In genomic region chr6:117841511-117841955, GRCm38 (mm10) we compare ENCODE assay signal across 7 mouse cellular contexts. TPM values are rescaled to one million over a fixed set of nuclear protein-coding genes. Genes with fewer than 3 reads are reported as not detected.
DNase-seq lines count a peak whose midpoint lies in the region; ATAC-seq and TF ChIP-seq lines count a peak whose summit lies in the region.

No protein-coding gene starts in this region.

- H3K4me2 ChIP-seq in lung, embryonic 16.5 days (ENCODE audit: low read depth, low read length) = peak overlapping the region; percentile 70
- peak overlapping the region; percentile 75 for H3K4me2 ChIP-seq in embryonic facial prominence, embryonic 15.5 days (replicated peaks)
- H3K4me2 ChIP-seq in intestine, postnatal 0 days (replicated peaks; ENCODE audit: low read depth) = peak overlapping the region; percentile 88
- peak overlapping the region; percentile 65 for H3K4me2 ChIP-seq in stomach, embryonic 14.5 days (replicated peaks; ENCODE audit: low read depth, low read length)

- H3K4me1 ChIP-seq in lung, embryonic 16.5 days (replicated peaks; ENCODE audit: control insufficient read depth, insufficient read depth, low read length) = peaks cover 19% of the 10 kb centered on the region
- H3K4me1 ChIP-seq in embryonic facial prominence, embryonic 15.5 days = peaks cover 12% of the 10 kb centered on the region
- H3K4me1 ChIP-seq in intestine, postnatal 0 days (replicated peaks; ENCODE audit: control insufficient read depth, insufficient read depth, low read length) = no peaks in the 10 kb centered on the region
- H3K4me1 ChIP-seq in stomach, embryonic 14.5 days (ENCODE audit: control insufficient read depth, insufficient read depth, low read length) = peaks cover 4% of the 10 kb centered on the region; the same call in 1 of the 2 replicates

- peak overlapping the region; percentile 99 for H3K4me3 ChIP-seq in lung, embryonic 16.5 days (ENCODE audit: low read length)
- H3K4me3 ChIP-seq in embryonic facial prominence, embryonic 15.5 days (replicated peaks) = peak overlapping the region; percentile 88
- H3K4me3 ChIP-seq in intestine, postnatal 0 days (ENCODE audit: low read depth, low read length) = peak overlapping the region; percentile 98
- peak overlapping the region; percentile 66 for H3K4me3 ChIP-seq in stomach, embryonic 14.5 days (ENCODE audit: low read depth, low read length)

- 2% methylated on average over 12 of the region's 12 CpGs for WGBS in lung, embryonic 16.5 days
- WGBS in embryonic facial prominence, embryonic 15.5 days = 5% methylated on average over 12 of the region's 12 CpGs
- WGBS in intestine, postnatal 0 days = 5% methylated on average over 12 of the region's 12 CpGs
- 10% methylated on average over 12 of the region's 12 CpGs for WGBS in stomach, embryonic 14.5 days

- ATAC-seq in lung, embryonic 16.5 days (ENCODE audit: low read depth) = no peak
- ATAC-seq in embryonic facial prominence, embryonic 15.5 days (ENCODE audit: insufficient number of reproducible peaks, low FRiP score, low TSS enrichment, low read depth) = no peak
- no peak for ATAC-seq in intestine, postnatal 0 days
- ATAC-seq in stomach, embryonic 14.5 days (ENCODE audit: insufficient number of reproducible peaks, insufficient read depth, low FRiP score, low read depth) = no peak

- DNase-seq in lung, postnatal 14 days = no peak
- no peak for DNase-seq in cerebellum, adult 8-10 months
- DNase-seq in layer of hippocampus, postnatal 36 days = no peak

- H3K27ac ChIP-seq in lung, embryonic 16.5 days (ENCODE audit: low read length) = peak overlapping the region; percentile 98
- H3K27ac ChIP-seq in embryonic facial prominence, embryonic 15.5 days (replicated peaks) = peak overlapping the region; percentile 94
- peak overlapping the region; percentile 89 for H3K27ac ChIP-seq in intestine, postnatal 0 days (ENCODE audit: low read depth, low read length)
- peak overlapping the region; percentile 76 for H3K27ac ChIP-seq in stomach, embryonic 14.5 days (ENCODE audit: low read length)

- H3K36me3 ChIP-seq in lung, embryonic 16.5 days (ENCODE audit: control insufficient read depth, insufficient read depth, low read length) = peaks cover 24% of the 10 kb centered on the region
- H3K36me3 ChIP-seq in embryonic facial prominence, embryonic 15.5 days = peaks cover 35% of the 10 kb centered on the region
- peaks cover 24% of the 10 kb centered on the region for H3K36me3 ChIP-seq in intestine, postnatal 0 days (ENCODE audit: control insufficient read depth, insufficient read depth)
- peaks cover 34% of the 10 kb centered on the region for H3K36me3 ChIP-seq in stomach, embryonic 14.5 days (ENCODE audit: control insufficient read depth, insufficient read depth, low read length)

- H3K9ac ChIP-seq in lung, embryonic 16.5 days (ENCODE audit: low read length) = peak overlapping the region; percentile 100
- H3K9ac ChIP-seq in embryonic facial prominence, embryonic 15.5 days = peak overlapping the region; percentile 95
- H3K9ac ChIP-seq in intestine, postnatal 0 days (ENCODE audit: low read depth, low read length) = peak overlapping the region; percentile 91
- H3K9ac ChIP-seq in stomach, embryonic 14.5 days (replicated peaks; ENCODE audit: low read depth, low read length) = peak overlapping the region; percentile 79

- no peaks in the 10 kb centered on the region for H3K9me3 ChIP-seq in lung, embryonic 16.5 days (ENCODE audit: control insufficient read depth, low read length)
- no peaks in the 10 kb centered on the region for H3K9me3 ChIP-seq in embryonic facial prominence, embryonic 15.5 days (replicated peaks)
- H3K9me3 ChIP-seq in intestine, postnatal 0 days (ENCODE audit: control insufficient read depth) = no peaks in the 10 kb centered on the region
- no peaks in the 10 kb centered on the region for H3K9me3 ChIP-seq in stomach, embryonic 14.5 days (ENCODE audit: control insufficient read depth, low read depth, low read length)

- no peaks in the 10 kb centered on the region for H3K27me3 ChIP-seq in lung, embryonic 16.5 days (ENCODE audit: control insufficient read depth, insufficient read depth, low read depth, low read length)
- H3K27me3 ChIP-seq in embryonic facial prominence, embryonic 15.5 days = no peaks in the 10 kb centered on the region
- H3K27me3 ChIP-seq in intestine, postnatal 0 days (replicated peaks; ENCODE audit: control insufficient read depth, insufficient read depth, low read length) = no peaks in the 10 kb centered on the region
- H3K27me3 ChIP-seq in stomach, embryonic 14.5 days (ENCODE audit: control insufficient read depth, insufficient read depth, low read length) = no peaks in the 10 kb centered on the region

- no peak for TF ChIP-seq CTCF in intestine, postnatal 0 days (IDR thresholded peaks at IDR 0.05; ENCODE audit: low read depth)

RNA-seq across cellular contexts. Expression of gene Zfp637, which starts 0.6 kb away (rescaled TPM):
- polyA plus RNA-seq in lung, embryonic 16.5 days (2015; fragmentation: Nextera tagmentation; extraction: Ambion mirVana) = 132 TPM in 2 replicates
- polyA plus RNA-seq in embryonic facial prominence, embryonic 15.5 days (2015; fragmentation: Nextera tagmentation; extraction: Ambion mirVana) = 123 TPM in 2 replicates
- polyA plus RNA-seq in intestine, postnatal 0 days (2015; fragmentation: Nextera tagmentation; extraction: Ambion mirVana) = 46.1 and 51.3 TPM in 2 replicates
- 126 and 141 TPM in 2 replicates for polyA plus RNA-seq in stomach, embryonic 14.5 days (2014; fragmentation: Nextera tagmentation; extraction: Ambion mirVana)
- 10 to 100 TPM; 47.8 to 51.9 TPM for total RNA-seq in layer of hippocampus, postnatal 36 days (2021)

RNA-seq across cellular contexts. Expression of gene Zfp239, which starts 20.4 kb away (rescaled TPM):
- polyA plus RNA-seq in lung, embryonic 16.5 days (2015; fragmentation: Nextera tagmentation; extraction: Ambion mirVana) = 5.9 and 7.5 TPM in 2 replicates
- 7.6 and 9.8 TPM in 2 replicates for polyA plus RNA-seq in embryonic facial prominence, embryonic 15.5 days (2015; fragmentation: Nextera tagmentation; extraction: Ambion mirVana)
- polyA plus RNA-seq in intestine, postnatal 0 days (2015; fragmentation: Nextera tagmentation; extraction: Ambion mirVana) = 2.9 and 3.1 TPM in 2 replicates
- polyA plus RNA-seq in stomach, embryonic 14.5 days (2014; fragmentation: Nextera tagmentation; extraction: Ambion mirVana) = 7.1 and 7.6 TPM in 2 replicates
- total RNA-seq in layer of hippocampus, postnatal 36 days (2021) = 10 to 100 TPM; 30.9 to 37.9 TPM

RNA-seq across cellular contexts. Expression of gene Hnrnpf, which starts 58.6 kb away (rescaled TPM):
- 702 and 720 TPM in 2 replicates for polyA plus RNA-seq in lung, embryonic 16.5 days (2015; fragmentation: Nextera tagmentation; extraction: Ambion mirVana)
- 585 and 603 TPM in 2 replicates for polyA plus RNA-seq in embryonic facial prominence, embryonic 15.5 days (2015; fragmentation: Nextera tagmentation; extraction: Ambion mirVana)
- polyA plus RNA-seq in intestine, postnatal 0 days (2015; fragmentation: Nextera tagmentation; extraction: Ambion mirVana) = 340 and 353 TPM in 2 replicates
- polyA plus RNA-seq in stomach, embryonic 14.5 days (2014; fragmentation: Nextera tagmentation; extraction: Ambion mirVana) = 685 and 701 TPM in 2 replicates
- total RNA-seq in layer of hippocampus, postnatal 36 days (2021) = 100 to 1,000 TPM; 124 to 148 TPM
